Mouse (Mus musculus) spleen, embryonic (tissue): Measurements from ENCODE around the gene Myo1a.
"Not testable (repeated sequence)": the region's sequence is repeated elsewhere in the genome, so short reads cannot be mapped to it uniquely, and the experiment has no call there.

Source experiments
- CTCF ChIA-PET: fragments of 350-600 bp; sonication (Branson Sonifier 250); formaldehyde crosslinking; loops from one replicate; lab custom pipeline; 2022; lab: Charles Lee

The Myo1a gene

DNA sequence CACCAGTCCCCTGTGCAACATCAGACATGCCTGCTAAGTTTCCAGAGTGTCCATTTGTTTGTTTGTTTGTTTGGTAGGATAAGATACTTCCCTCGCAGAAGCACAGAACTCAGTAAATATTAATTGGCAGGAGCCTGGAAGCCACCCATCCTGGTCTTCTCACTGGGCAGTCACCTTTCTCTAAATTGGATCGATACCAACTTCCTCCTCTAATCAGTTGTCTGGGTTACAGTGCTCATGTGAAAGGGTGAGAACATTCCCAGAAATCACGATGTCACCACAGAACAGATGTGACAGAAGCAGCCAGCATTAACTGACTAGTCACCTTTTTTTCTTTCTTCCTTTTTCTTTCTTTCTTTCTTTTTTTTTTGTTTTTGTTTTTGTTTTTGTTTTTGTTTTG is 50.3 kb downstream of the Myo1a start:
- CTCF ChIA-PET: no interaction called here

DNA sequence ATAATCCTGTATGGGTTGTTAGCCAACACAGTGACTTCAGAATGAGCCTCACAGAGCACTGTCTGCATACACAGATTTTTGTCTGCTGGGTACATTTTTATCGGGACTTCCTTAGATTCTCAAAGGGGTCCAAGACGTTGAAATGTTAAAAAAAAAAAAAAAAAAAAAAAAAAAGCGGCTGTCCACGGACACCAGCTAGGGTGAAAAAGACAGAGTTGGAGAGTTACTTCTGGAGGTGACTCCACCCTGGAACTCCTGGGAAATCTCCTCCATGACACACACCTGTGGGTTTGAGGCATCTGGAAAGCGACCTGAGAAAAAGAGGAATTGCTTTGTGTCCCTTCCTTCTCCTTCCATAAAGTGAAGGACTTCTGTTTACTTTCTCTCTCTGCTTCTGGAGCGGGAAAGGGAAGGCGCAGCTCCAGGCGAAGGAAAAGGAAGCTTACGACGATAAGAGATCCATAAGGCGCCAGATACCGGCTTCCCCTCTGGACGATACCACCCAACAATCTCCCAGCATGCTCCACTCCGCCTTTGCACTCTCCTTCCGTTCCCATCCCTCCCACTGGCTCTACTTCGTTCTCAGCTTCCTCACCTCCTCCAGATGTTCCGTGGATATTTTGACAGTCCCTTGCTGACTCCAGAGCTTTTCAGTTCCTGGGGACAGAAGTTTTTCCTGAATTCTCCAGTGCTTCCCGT is 50.9 kb downstream of the Myo1a start:
- CTCF ChIA-PET: no interaction called here

DNA sequence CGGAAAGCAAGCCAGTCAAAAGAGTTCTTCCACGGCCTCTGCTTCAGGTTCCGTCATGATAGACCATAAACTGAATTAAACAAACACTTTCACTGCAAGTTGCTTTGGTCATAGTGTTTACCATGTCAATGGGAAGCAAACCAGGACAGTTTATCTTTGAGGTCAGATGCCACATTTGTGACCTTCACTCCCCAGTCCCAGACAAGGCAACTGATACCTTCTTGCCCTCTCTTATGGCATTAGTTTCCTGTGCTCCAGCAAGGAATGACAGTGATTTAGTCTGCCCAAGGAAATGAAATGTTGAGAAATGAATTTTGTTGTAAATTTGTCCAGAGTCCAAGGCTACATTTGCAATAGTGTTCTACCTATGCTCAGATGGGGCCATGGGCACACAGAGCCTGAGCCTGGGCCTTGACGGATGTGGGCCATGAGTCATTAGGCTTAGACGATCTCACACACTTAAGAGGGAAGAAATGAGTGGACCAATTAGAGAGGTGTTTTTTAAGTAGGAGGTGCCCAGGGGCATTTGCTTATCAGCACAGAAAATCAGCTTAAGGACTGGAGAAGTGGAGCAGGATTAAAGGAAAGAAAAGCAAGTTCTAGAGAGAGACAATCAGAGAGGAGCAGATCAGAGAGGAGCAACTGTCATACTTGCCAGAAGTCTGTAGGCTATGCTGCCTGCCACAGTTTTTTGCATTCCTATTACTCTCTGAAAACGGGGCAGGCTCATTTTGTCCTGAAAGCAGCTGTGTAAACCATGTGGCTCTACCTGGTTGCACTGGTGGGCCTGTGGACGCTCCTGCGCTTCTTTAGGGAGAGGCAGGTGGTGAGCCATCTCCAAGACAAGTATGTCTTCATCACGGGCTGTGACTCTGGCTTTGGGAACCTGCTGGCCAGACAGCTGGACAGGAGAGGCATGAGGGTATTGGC is 54.5 kb downstream of the Myo1a start, which contains the start of the genes Rdh1 and Rdh16f1:
Gene Rdh1, plus strand, starts transcription at position 541 of the 930 bp plus-strand sequence.
Gene Rdh16f1, plus strand, starts transcription at position 607 of the 930 bp plus-strand sequence.
- CTCF ChIA-PET: no interaction called here

DNA sequence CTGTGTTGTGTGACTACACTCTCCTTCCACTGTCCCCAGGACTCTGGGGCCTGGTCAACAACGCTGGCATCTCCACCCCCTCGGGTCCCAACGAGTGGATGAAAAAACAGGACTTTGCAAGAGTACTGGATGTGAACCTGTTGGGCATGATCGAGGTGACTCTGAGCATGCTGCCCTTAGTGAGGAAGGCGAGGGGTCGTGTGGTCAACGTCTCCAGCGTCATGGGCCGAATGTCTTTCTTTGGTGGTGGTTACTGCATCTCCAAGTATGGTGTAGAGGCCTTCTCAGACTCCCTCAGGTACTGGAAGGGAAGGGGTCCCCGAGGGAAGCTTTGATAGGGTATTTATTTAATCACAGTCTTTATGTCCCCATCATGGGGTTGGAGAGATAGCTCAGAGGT is 58.0 kb downstream of the Myo1a start:
- CTCF ChIA-PET: not testable (repeated sequence)

DNA sequence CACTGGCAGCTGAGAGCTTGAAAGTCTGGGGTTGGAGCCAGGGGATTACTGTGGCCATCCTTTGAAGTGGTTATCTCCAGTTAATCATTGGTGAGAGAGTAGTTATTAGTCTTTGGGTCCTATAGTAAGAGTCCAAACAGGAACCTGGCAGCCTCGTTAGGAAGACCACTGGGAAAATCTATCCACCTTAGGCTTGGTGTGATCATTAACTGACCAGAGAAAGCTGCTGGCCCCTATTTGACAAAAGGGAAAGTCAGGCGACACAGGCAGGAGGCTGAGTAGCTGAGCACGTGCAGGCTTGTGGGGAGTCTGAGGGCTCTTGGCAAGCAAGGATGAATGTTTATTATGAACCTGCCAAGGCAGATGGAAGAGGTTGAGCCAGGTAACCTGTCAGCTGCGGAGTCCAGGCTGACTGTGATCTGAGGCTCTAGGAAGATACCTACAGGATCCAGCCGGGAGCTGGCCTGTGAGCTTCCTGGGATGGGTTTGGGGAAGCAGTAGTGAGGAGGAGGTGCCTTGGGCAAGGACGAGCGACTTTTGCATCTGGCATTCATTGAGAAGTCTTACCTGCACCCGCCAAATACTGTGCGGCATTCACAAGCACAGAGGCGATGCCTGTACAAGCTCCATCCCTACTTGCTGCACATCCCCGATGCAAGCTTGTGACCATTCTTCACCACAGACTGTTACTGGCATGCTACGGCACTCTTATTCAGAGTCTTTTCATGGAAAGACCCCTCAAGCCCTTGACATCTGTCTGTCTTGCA is 59.1 kb downstream of the Myo1a start:
- CTCF ChIA-PET: interaction anchor here (0.7 kb wide), 1 partner anchor 1332 kb away, joined by 13 read pairs; no protein-coding TSS in a partner anchor

DNA sequence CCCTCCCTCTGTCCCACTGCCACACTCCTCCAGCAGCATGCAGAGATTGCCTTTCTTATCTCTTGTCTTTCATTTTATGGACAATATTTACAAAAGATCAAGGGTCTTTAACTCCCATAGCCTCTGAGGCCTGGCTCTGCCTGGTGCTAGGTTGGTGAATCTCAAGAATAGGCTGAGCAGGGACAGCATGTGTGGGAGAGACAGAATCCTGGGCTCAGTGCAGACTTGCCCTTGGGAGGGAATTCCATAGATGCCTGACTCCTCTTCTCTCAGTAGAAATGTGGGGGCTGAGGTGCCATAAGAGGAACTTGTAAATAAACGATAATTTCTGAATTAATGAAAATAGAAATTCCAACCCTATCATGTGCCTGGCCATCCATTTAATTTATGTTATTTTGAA is 61.6 kb downstream of the Myo1a start:
- CTCF ChIA-PET: no interaction called here
